Mouse (Mus musculus): ENCODE data around the gene Casd1. TPM values are rescaled to one million over a fixed set of nuclear protein-coding genes. Genes with fewer than 3 reads are reported as not detected.

Gene Casd1
- total and polyA plus RNA-seq, 3 experiments: 13.1 to 38.2 (median 30.4) TPM

DNA sequence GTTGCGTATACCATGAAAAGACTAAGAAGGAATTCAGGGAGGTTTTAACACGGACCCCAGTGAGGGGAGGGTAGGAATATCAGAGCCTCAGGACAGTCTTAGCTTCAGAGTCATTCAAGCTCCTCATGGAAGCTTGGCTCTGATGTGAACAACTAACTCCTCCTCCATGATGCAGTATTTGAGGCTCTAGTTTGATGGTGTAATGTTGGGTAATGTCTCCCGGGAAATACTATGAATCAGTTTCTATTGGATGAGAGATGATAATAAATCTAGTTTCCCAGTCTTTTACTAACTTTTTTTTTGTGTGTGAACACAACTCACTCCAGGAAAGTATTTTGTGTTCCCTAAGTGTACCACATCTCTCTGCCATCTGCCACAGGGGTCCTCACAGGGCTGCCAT lies 11.9 kb upstream of the Casd1 start:
- Histone ChIP-seq H3K27me3 (replicated peaks) (no peaks in the 10 kb centered on the region), H3K9ac (ENCODE audit: insufficient read depth, low read depth) (no peak overlapping the region), H3K4me2 (ENCODE audit: insufficient read depth, low read depth, poor library complexity, severe bottlenecking) (no peak overlapping the region), H3K4me3 (replicated peaks in 1 of 3; ENCODE audit: low read depth in 2 of 3, low read length in 2 of 3, poor library complexity in 1 of 3) (no peak overlapping the region), H3K36me3 (replicated peaks in 1 of 2; ENCODE audit: control insufficient read depth in 1 of 2, insufficient read depth in 1 of 2, low read length in 1 of 2) (no peaks in the 10 kb centered on the region), H3K4me1 (ENCODE audit: control insufficient read depth in 1 of 2, insufficient read depth in 2 of 2) (peaks cover 0 to 21% of the 10 kb centered on the region in 2 experiments; a peak in 2 of 4 replicates), H3K79me2 (replicated peaks; ENCODE audit: control insufficient read depth, extremely low read depth, insufficient read depth, poor library complexity, severe bottlenecking) (no peaks in the 10 kb centered on the region), H3K27ac (ENCODE audit: insufficient read depth, low read depth) (no peak overlapping the region), H3K9me3 (replicated peaks; ENCODE audit: low read length) (no peaks in the 10 kb centered on the region)
- dilution Hi-C loops (cut with MboI; ENCODE audit: extremely low pct_ligation_motif_present, extremely low pct_unique_long_range_greater_than_20kb, low sequenced_read_pairs) (no loop called here), in situ Hi-C loops (cut with MboI; ENCODE audit: low pct_ligation_motif_present, low pct_unique_long_range_greater_than_20kb, low sequenced_read_pairs) (no loop called here)
- TF ChIP-seq USF2 (conservative IDR thresholded peaks at IDR 0.05; ENCODE audit: low read depth, low read length): no peak
- no peak for TF ChIP-seq ELF1 (IDR thresholded peaks at IDR 0.05; ENCODE audit: low read depth, low read length)
- no peak for TF ChIP-seq RCOR1 (conservative IDR thresholded peaks at IDR 0.05; ENCODE audit: low read depth, low read length)
- no peak for TF ChIP-seq MAFK (IDR thresholded peaks at IDR 0.05; ENCODE audit: insufficient replicate concordance, low read length)
- TF ChIP-seq SMC3 (IDR thresholded peaks at IDR 0.05; ENCODE audit: low read depth, low read length): no peak
- no peak for TF ChIP-seq TBP (conservative IDR thresholded peaks at IDR 0.05; ENCODE audit: low read depth, low read length)
- no peak for DNase-seq (ENCODE audit: extremely low read depth)

- Histone ChIP-seq H3K4me3 (replicated peaks in 1 of 3; ENCODE audit: low read depth in 2 of 3, low read length in 2 of 3, poor library complexity in 1 of 3) (no peak overlapping the region), H3K4me1 (ENCODE audit: control insufficient read depth in 1 of 2, insufficient read depth in 2 of 2) (peaks cover 0 to 21% of the 10 kb centered on the region in 2 experiments; a peak in 2 of 4 replicates), H3K27ac (ENCODE audit: insufficient read depth, low read depth) (no peak overlapping the region), H3K27me3 (replicated peaks) (no peaks in the 10 kb centered on the region), H3K9me3 (replicated peaks; ENCODE audit: low read length) (no peaks in the 10 kb centered on the region), H3K4me2 (ENCODE audit: insufficient read depth, low read depth, poor library complexity, severe bottlenecking) (peak overlapping the region; percentile 71; the same call in 1 of the 2 replicates), H3K79me2 (replicated peaks; ENCODE audit: control insufficient read depth, extremely low read depth, insufficient read depth, poor library complexity, severe bottlenecking) (no peaks in the 10 kb centered on the region), H3K9ac (ENCODE audit: insufficient read depth, low read depth) (no peak overlapping the region), H3K36me3 (replicated peaks in 1 of 2; ENCODE audit: control insufficient read depth in 1 of 2, insufficient read depth in 1 of 2, low read length in 1 of 2) (no peaks in the 10 kb centered on the region)
- dilution Hi-C loops (cut with MboI; ENCODE audit: extremely low pct_ligation_motif_present, extremely low pct_unique_long_range_greater_than_20kb, low sequenced_read_pairs): no loop called here
- TF ChIP-seq IRF4 (IDR thresholded peaks at IDR 0.05; ENCODE audit: low read depth, low read length): peak; percentile 42; the same call in 1 of the 2 replicates
- peak; percentile 32 for TF ChIP-seq EP300 (IDR thresholded peaks at IDR 0.05; ENCODE audit: low read length)
- TF ChIP-seq CTCF (conservative IDR thresholded peaks at IDR 0.05 in 1 of 2, IDR thresholded peaks at IDR 0.05 in 1 of 2; ENCODE audit: low read depth in 2 of 2, low read length in 2 of 2): no peak
- no peak for TF ChIP-seq MAZ (IDR thresholded peaks at IDR 0.05; ENCODE audit: low read depth, low read length)
- in situ Hi-C loops (cut with MboI; ENCODE audit: low pct_ligation_motif_present, low pct_unique_long_range_greater_than_20kb, low sequenced_read_pairs): no loop called here
- peak; percentile 57 for DNase-seq (ENCODE audit: extremely low read depth)
Observed at GRCm38 (mm10) chr6:4590089-4590488, 10.6 kb upstream of the Casd1 start.

DNA sequence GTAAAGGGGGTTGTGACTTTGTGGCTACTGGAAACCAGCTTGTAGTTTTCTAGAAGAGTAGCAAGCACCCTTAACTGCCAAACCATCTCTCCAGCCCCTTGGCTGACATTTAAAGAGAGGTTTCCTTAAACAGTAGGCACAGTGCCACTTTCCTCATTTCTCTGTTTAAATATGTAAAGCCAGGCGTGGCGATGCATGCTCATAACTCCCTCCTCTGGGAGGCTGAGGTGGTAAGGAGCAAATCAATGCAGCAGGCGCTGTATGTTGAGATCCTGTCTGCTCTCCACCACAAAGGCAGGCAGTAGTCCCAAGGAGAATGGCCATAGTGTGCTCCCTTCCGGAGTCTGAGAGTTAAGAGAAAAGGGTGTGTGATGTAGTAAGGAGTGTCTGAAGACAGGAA lies 2.9 kb upstream of the Casd1 start:
- in situ Hi-C loops (cut with MboI; ENCODE audit: low pct_ligation_motif_present, low pct_unique_long_range_greater_than_20kb, low sequenced_read_pairs): no loop called here

More for the DNA sequence above, 2.9 kb upstream of the Casd1 start:
- peaks cover 5 to 21% of the 10 kb centered on the region in 2 experiments for H3K4me1 ChIP-seq (ENCODE audit: control insufficient read depth in 1 of 2, insufficient read depth in 2 of 2)
- H3K9me3 ChIP-seq (replicated peaks; ENCODE audit: low read length): no peaks in the 10 kb centered on the region
- H3K79me2 ChIP-seq (replicated peaks; ENCODE audit: control insufficient read depth, extremely low read depth, insufficient read depth, poor library complexity, severe bottlenecking): no peaks in the 10 kb centered on the region; the same call in 1 of the 2 replicates
- TF ChIP-seq BHLHE40 (IDR thresholded peaks at IDR 0.05; ENCODE audit: low read depth, low read length) (no peak), E2F4 (IDR thresholded peaks at IDR 0.05; ENCODE audit: insufficient replicate concordance, low read depth, low read length) (no peak), MYC (IDR thresholded peaks at IDR 0.05; ENCODE audit: low read depth, low read length) (no peak), SMC3 (IDR thresholded peaks at IDR 0.05; ENCODE audit: low read depth, low read length) (no peak), MEF2A (IDR thresholded peaks at IDR 0.05; ENCODE audit: borderline replicate concordance, low read depth, low read length) (no peak), CTCF (conservative IDR thresholded peaks at IDR 0.05 in 1 of 2, IDR thresholded peaks at IDR 0.05 in 1 of 2; ENCODE audit: low read depth in 2 of 2, low read length in 2 of 2) (no peak), UBTF (IDR thresholded peaks at IDR 0.05; ENCODE audit: low read depth, low read length) (no peak), USF2 (conservative IDR thresholded peaks at IDR 0.05; ENCODE audit: low read depth, low read length) (no peak), HCFC1 (IDR thresholded peaks at IDR 0.05; ENCODE audit: low read depth, low read length) (no peak), RCOR1 (conservative IDR thresholded peaks at IDR 0.05; ENCODE audit: low read depth, low read length) (no peak), IRF4 (IDR thresholded peaks at IDR 0.05; ENCODE audit: low read depth, low read length) (no peak), ELF1 (IDR thresholded peaks at IDR 0.05; ENCODE audit: low read depth, low read length) (no peak), USF1 (IDR thresholded peaks at IDR 0.05; ENCODE audit: low read depth, low read length) (no peak), MAFK (IDR thresholded peaks at IDR 0.05; ENCODE audit: insufficient replicate concordance, low read length) (no peak), TCF12 (IDR thresholded peaks at IDR 0.05; ENCODE audit: low read depth, low read length) (no peak), KAT2A (IDR thresholded peaks at IDR 0.05; ENCODE audit: insufficient replicate concordance, low read length) (no peak), NRF1 (IDR thresholded peaks at IDR 0.05; ENCODE audit: low read depth, low read length) (no peak), ZMIZ1 (IDR thresholded peaks at IDR 0.05; ENCODE audit: low read depth, low read length) (no peak), MAZ (IDR thresholded peaks at IDR 0.05; ENCODE audit: low read depth, low read length) (no peak), ZKSCAN1 (IDR thresholded peaks at IDR 0.05; ENCODE audit: borderline replicate concordance, low read depth, low read length) (no peak)
- no peak for DNase-seq (ENCODE audit: extremely low read depth)
- no peak overlapping the region for H3K4me3 ChIP-seq (replicated peaks in 1 of 3; ENCODE audit: low read depth in 2 of 3, low read length in 2 of 3, poor library complexity in 1 of 3)
- dilution Hi-C loops (cut with MboI; ENCODE audit: extremely low pct_ligation_motif_present, extremely low pct_unique_long_range_greater_than_20kb, low sequenced_read_pairs): no loop called here
- H3K36me3 ChIP-seq (replicated peaks in 1 of 2; ENCODE audit: control insufficient read depth in 1 of 2, insufficient read depth in 1 of 2, low read length in 1 of 2): no peaks in the 10 kb centered on the region
- H3K9ac ChIP-seq (ENCODE audit: insufficient read depth, low read depth): no peak overlapping the region
- H3K27me3 ChIP-seq (replicated peaks): no peaks in the 10 kb centered on the region
- no peak overlapping the region for H3K4me2 ChIP-seq (ENCODE audit: insufficient read depth, low read depth, poor library complexity, severe bottlenecking)
- no peak overlapping the region for H3K27ac ChIP-seq (ENCODE audit: insufficient read depth, low read depth)
